Mouse (Mus musculus): Measurements from ENCODE around the gene Fuz.

Gene Fuz

GRCm38 (mm10) chr7:44895593-44896434 lies at the start of gene Fuz:
Gene Fuz, plus strand, starts transcription at chr7:44896079.
- DNase-seq: peak; percentile 90

DNA sequence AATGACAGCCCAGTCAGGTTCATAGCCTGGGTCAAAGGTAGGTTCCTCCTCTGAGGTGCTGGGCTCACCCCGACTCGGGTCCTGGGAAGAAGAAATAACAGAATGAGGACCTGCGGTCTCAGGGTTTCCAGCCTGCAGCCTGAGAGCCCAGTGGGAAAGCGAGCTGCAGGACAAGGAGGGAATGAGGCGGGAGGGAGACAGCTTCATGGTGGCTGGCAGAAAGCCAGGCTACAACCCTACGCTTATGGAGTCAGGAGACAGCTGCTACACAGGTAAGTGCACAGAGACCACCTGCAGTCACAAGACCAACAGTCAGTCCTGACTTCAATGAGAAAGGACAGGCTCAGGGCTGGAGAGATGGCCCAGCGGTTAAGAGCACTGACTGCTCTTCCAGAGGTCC lies 49.1 kb upstream of the Fuz start:
- DNase-seq: no peak

DNA sequence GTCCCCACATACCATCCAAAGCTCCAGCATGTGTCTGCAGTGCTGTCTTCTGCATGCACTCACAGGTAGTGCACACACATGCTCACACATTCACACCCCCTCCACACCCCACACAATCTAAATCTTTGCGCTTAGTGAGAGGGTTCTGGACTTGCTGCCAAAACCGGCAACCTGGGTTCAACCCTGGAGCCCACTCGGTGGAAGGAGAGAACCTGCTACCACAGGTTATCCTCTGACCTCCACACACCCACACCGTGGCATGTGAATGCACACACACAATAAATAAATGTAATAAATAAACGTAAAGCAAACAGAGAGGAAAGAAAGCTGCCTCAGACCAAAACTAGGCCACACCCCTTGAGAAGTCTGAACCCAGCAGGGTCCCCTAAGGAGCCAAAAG lies 48.1 kb upstream of the Fuz start:
- no peak for DNase-seq

DNA sequence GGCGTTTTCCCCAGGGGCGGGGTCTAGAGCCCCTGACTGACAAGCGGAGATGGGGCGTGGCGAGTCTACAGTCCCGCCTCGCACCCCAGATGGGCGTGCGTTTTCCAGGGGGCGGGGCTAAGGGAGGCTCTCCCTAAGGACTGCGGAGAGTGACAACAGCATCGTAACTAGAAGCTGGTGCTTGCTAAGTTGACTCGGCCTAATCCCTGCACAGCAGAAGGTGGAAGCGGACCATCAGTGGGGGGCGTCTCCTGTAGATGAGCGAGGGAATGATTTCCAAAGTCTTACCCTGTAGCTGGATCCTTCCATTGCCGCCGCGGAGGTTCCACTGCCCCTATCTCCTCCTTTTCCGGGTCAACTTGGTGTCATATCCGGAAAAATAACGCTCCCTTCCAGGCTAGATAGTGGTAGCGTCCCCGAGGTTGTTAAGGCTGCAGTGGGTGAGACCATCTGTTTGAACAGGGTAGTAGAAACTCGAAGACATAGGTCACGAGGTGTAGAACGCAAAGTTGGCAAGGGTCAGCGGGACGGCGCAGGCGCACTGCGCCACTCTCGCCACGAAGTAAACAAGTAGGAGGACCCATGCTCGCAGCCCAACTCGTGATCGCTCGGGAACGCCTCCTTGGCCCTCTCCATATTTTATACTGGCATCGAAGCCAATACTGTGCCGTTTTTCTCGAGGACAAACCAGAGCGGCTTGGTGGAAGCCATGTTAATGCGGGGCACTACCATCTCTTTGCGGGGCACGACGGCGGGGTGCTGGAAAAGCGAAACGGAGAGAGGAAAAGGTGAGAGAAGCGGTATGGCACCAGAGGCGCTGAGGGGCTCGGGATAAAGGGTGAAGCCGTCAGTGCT lies 47.1 kb upstream of the Fuz start, which contains the start of the genes Akt1s1 and Tbc1d17:
TSS of gene Akt1s1 (plus strand) at position 431 of the 855 bp plus-strand sequence.
TSS of gene Tbc1d17 (minus strand) at position 519 of the 855 bp plus-strand sequence.
- peak; percentile 99 for DNase-seq

GRCm38 (mm10) chr7:44849416-44850111 lies 46.3 kb upstream of the Fuz start:
- peak; percentile 92 for DNase-seq

GRCm38 (mm10) chr7:44850146-44850545 lies 45.7 kb upstream of the Fuz start:
- DNase-seq: peak; percentile 74

GRCm38 (mm10) chr7:44850789-44851624 lies 44.9 kb upstream of the Fuz start:
- no peak for DNase-seq

GRCm38 (mm10) chr7:44851625-44852234 lies 44.1 kb upstream of the Fuz start:
- no peak for DNase-seq

DNA sequence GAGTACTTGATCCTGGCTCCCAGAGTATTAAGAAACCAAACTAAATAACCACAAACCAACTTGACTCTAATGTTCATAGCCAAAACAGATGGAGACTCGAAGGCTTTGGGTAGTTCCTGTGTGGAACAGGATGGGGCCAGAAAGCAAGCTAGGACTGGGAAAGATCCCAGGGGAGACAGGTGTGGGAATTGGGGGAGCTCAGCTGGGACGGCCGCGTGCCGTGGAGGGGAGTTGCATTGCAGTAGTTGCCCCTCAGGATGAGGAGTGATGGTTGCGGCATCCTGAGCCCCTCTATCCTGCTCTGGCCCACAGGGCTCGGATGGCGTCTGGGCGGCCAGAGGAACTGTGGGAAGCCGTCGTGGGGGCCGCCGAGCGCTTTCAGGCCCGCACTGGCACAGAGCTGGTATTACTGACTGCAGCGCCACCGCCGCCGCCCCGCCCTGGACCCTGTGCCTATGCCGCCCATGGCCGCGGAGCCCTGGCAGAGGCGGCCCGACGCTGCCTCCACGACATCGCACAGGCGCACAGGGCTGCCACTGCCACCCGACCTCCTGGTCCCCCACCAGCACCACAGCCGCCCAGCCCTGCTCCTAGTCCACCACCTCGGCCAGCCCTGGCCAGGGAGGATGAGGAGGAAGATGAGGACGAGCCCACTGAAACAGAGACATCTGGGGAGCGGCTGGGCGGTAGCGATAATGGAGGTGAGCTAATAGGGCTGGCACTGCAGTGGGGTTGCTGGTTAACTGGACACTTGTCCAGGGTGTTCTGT lies 43.4 kb upstream of the Fuz start:
- DNase-seq: no peak

- no peak for DNase-seq
Measured at GRCm38 (mm10) chr7:44853065-44853464, 42.8 kb upstream of the Fuz start.

DNA sequence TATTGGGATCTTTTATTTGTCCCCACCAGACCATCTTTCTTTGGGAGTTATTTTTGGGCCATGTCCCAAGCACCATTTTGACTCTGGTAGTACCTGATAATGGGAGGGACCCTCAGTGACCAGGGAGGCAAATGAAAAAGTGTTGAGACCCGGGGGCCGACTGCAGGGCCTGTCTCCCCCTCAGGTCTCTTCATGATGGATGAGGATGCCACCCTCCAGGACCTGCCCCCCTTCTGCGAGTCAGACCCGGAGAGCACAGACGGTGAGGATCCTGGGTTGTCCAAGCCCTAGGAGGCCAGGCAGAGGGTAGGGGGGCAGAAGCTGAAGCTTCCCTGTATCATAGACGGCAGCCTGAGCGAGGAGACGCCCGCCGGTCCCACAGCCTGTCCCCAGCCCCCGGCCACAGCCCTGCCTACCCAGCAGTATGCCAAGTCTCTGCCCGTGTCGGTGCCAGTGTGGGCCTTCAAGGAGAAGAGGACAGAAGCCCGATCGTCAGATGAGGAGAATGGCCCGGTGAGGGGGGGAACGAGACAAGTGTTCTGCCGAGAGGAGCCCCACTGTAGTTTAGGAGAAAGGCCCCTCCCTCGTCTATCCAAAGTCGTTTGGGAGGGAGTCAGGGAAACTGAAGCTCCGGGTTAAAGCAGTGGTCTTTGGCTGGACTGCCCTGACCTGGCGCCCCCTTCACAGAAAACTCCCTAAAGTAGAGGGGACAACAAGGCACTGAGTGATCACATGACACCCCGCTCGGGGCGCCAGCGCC lies 42.1 kb upstream of the Fuz start:
- DNase-seq: no peak

DNA sequence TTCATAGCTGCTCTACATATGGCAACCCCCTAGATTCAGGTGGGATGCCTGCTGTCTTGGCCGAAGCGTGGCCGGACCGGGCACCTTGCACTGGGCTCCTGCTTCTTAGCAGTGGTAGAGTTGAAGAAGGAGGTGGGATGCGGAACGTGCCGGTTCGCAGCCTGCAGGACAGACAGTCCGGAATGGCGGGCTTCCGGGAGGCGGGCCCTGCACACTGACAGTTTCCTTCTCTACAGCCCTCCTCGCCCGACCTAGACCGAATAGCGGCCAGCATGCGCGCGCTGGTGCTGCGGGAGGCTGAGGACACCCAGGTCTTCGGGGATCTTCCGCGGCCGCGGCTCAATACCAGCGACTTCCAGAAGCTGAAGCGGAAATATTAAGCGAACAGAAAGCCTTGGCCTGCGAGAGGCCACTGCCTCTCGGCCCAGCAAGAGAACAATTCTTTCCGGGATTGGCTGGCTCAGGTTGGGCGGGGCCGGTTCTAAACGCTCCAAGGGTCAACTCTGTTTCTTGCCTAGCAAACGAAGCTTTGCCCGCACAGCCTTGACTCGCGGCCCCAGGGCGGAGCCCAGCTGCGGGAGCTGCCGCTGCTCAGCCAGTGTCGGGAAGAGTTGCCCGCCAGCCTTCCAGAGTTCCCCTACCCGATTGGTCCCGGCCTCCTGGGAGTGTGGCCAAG lies 41.4 kb upstream of the Fuz start:
- DNase-seq: peak; percentile 77

DNA sequence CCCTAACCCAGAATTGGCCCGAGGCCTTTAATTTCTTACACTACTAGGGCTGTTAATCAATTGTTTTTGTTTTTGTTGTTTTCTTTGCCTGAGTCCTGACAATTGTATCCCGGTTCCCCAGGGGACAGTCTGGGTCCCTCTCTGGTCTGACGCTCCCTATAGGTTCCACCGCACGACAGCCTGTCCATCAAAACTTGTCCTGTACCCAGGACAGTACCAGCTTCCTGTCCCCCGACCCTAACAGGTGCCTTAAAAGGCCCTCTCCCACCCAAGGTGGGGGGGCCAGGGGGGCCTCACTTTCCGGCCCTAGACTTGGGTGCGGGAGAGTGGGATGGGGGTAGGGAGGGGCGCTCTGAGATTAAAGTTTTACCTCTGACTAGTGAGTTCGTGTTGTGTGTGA lies 40.8 kb upstream of the Fuz start:
- no peak for DNase-seq

DNA sequence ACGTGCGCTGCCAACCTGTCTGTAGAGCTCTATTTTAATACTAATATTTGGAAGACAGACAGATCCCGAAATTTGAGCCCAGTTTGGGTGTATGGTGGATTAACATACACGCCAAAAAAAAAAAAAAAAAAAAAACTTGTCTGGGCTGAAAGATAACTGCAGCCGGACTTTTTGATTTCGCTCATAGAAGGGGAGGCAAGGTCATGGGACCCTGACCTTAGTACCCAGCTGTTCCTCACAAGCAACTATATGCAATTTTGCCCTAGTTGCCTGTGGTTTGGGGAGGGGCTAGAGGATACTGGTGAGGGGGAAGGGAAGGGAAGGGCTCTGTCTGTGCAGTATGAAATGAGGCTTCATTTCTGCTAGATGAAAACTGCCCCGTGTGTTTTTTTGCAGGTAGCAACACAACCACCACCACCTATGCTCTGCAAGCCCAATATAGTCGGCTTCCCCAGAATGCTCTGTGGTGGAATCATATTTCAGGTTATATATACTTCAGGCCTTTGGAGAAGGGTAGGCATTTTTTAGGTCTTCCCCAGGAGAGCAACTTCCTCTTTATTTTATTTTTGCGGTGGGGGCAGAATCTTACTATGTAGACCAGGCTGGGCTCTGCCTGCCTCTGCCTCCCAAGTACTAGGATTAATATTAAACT lies 39.5 kb upstream of the Fuz start:
- no peak for DNase-seq

DNA sequence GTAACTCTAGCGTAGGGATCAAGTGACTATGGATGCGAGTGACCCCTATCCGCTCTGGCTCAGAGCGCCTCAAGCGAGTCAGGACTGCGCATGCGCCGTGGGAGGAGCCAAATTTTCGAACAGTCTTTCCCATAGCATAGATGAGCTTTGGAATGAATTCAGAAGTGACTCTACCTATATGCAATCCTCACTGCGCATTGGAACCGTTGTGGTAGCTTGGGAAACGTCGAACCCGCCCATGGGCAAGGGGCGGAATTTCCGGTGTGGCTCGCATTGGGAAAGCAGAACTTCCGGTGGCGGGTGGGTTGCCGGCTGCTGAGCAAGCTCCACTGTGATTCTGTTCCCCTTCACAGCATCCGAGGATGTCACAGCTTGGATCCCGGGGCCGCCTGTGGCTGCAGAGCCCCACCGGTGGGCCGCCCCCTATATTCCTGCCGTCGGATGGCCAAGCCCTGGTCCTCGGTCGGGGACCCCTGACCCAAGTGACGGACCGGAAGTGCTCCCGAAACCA lies 38.8 kb upstream of the Fuz start, which contains the start of gene Pnkp:
TSS of gene Pnkp (plus strand) at position 98 of the 511 bp plus-strand sequence.
- DNase-seq: peak; percentile 92

DNA sequence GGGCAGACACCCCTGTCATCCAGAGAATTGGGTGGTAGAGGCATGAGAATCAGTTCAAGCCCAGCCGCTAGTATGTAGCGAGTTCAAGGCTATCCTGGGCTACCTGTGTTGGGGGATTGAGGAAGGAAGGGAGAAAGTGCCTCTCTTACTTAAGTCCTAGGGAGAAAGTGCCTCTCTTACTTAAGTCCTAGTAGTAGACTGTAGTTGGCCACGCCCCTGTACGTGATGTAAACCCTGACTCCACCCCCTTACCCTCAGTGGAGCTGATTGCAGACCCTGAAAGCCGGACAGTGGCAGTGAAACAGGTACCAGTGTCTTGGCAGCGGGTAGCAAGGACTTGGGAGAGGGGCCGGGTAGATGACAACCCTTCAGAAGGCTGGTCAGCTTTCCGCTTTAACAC lies 38.0 kb upstream of the Fuz start:
- DNase-seq: no peak

DNA sequence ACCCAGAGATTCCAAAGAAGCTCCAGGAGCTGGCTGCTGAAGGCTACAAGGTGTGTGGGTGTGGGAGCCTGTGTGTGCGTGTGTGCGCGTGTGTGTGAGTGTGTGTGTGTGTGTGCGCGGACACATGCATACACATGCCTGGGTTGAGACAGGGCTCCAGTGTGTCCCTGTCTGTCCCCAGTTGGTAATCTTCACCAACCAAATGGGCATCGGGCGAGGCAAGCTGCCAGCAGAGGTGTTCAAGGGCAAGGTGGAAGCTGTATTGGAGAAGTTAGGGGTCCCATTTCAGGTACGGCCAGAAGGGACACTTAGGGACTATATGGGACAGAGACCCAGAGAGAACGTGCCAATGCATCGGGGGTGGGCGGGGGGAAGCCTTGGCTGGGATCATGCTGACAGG lies 36.0 kb upstream of the Fuz start:
- DNase-seq: no peak

- DNase-seq: peak; percentile 65
Measured at GRCm38 (mm10) chr7:44860576-44861428, 35.1 kb upstream of the Fuz start.

Data from right cerebral cortex, postnatal 25 days (tissue).